Mouse (Mus musculus) E14TG2a.4 (cell line): Measurements from ENCODE around the gene Map3k11.

ENCODE experiments used
- H3K27me3 ChIP-seq: 2 replicates; pipeline ENCODE4 v1.6.1; 2014; ENCODE audit warnings: low read length, control low read depth; ENCODE audit not compliant: insufficient read depth
- H3K36me3 ChIP-seq: 2 replicates; pipeline ENCODE4 v1.6.1; 2014; ENCODE audit warnings: low read length, control low read depth; ENCODE audit not compliant: insufficient read depth
- H3K4me1 ChIP-seq: replicated peaks from 2 replicates; pipeline ENCODE4 v1.6.1; 2014; ENCODE audit warnings: low read depth, low read length, control low read depth
- H3K4me3 ChIP-seq: replicated peaks from 2 replicates; pipeline ENCODE4 v1.5.1; 2014; ENCODE audit warnings: mild to moderate bottlenecking, low read length
- H3K9me3 ChIP-seq: 2 replicates; pipeline ENCODE4 v1.6.1; 2014; ENCODE audit warnings: low read length, control low read depth
- CTCF ChIP-seq: conservative IDR thresholded peaks from 2 replicates; pipeline ENCODE4 v1.5.1; 2014; ENCODE audit warnings: low read length
- NANOG ChIP-seq: IDR thresholded peaks from 2 replicates; pipeline ENCODE4 v1.6.1; 2014; ENCODE audit warnings: borderline replicate concordance, low read length, mixed read lengths
- POU5F1 ChIP-seq: IDR thresholded peaks from 2 replicates; pipeline ENCODE4 v1.6.1; 2014; ENCODE audit warnings: low read length, borderline replicate concordance

Gene Map3k11

GRCm38 (mm10) chr19:5662981-5663913 lies 25.3 kb upstream of the Map3k11 start, which contains the start of gene Sipa1:
Gene Sipa1, minus strand, starts transcription at chr19:5663707.
- TF ChIP-seq CTCF (no peak), POU5F1 (no peak), NANOG (no peak)
- Histone ChIP-seq H3K27me3 (peaks cover 27% of the 10 kb centered on the region), H3K4me3 (peak within 1 kb of the TSS; percentile 78), H3K36me3 (peaks cover 39% of the 10 kb centered on the region), H3K9me3 (no peaks in the 10 kb centered on the region), H3K4me1 (peaks cover 82% of the 10 kb centered on the region)

DNA sequence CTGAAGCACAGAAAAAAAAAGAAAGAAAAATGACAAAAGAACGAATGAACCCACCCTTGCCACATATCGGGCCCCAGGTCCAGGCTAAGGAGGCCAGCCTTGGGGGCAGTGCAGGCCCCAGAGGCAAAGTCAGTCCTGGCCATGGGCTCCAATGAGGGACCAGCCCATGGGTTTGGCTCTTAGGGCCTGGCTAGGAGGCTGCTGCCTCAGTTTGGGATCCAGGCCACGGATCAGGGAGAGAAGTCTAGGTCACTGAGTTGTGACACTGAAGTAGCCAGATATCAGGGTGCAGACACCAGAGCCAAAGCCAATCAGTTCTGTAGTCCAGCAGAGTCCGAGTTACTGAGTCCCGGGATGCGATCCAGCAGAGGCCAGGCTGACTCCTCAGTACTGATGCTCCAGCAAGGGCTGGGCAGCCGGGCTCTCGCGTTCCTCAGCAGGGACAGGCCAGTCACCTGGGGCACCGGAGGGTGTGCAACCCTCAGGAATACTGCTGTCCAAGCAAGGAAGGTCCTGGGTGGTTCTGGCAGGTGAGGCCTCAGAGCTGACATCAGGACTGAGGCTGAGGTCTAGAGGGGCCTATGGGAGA lies 23.8 kb upstream of the Map3k11 start:
- H3K36me3 ChIP-seq, result peaks cover 54% of the 10 kb centered on the region
- H3K4me1 ChIP-seq, result peaks cover 73% of the 10 kb centered on the region
- no peaks in the 10 kb centered on the region for H3K9me3 ChIP-seq
- peaks cover 19% of the 10 kb centered on the region for H3K27me3 ChIP-seq
- TF ChIP-seq NANOG (no peak), POU5F1 (no peak), CTCF (no peak)
- no peak overlapping the region for H3K4me3 ChIP-seq

DNA sequence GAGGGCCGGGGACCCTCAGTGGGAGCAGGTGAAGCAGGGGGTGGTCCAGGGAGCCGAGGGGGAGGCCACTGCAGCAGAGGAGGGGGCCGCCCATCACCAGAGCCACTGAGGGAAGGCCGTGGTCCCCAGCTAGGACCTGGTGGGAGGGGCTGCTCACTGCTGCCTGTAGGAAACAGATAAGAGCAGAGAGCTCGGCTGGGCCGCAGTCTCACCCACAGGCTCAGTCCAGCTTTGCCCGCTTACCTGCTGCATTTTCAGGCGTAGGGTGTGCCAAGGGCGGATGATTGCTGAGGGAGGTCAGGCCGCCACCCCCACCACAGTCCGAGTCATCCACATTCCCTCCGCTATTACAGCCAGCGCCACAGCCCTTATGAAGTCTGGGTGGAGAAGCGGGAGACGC lies 23.1 kb upstream of the Map3k11 start:
- Histone ChIP-seq H3K4me1 (peaks cover 65% of the 10 kb centered on the region), H3K4me3 (peak overlapping the region; percentile 43), H3K9me3 (no peaks in the 10 kb centered on the region), H3K36me3 (peaks cover 59% of the 10 kb centered on the region), H3K27me3 (peaks cover 12% of the 10 kb centered on the region)
- TF ChIP-seq NANOG (no peak), POU5F1 (no peak), CTCF (no peak)

GRCm38 (mm10) chr19:5666386-5666785 lies 22.2 kb upstream of the Map3k11 start:
- Histone ChIP-seq H3K9me3 (no peaks in the 10 kb centered on the region), H3K36me3 (peaks cover 68% of the 10 kb centered on the region), H3K4me3 (peak overlapping the region; percentile 26; the same call in 1 of the 2 replicates), H3K4me1 (peaks cover 56% of the 10 kb centered on the region), H3K27me3 (peaks cover 4% of the 10 kb centered on the region; the same call in 1 of the 2 replicates)
- no peak for TF ChIP-seq NANOG
- TF ChIP-seq POU5F1, result no peak
- no peak for TF ChIP-seq CTCF

DNA sequence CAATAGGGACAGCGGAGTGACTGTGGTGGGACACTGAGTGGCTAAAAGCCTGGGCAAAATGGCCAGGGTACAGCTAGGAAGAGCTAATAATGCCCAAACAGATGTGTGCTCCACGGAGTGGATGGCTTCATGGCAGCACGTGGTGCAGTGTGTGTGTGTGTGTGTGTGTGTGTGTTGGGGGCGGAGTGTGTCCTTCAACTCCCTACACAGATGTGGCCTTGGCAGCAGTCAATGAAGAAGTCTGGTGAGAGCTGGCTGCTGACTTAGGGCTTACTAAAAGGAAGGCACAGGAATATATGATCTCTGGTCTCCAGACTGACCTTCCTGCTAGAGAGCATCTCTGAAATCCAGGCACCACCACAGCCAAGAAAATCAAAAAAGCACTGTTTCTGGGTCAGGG lies 20.2 kb upstream of the Map3k11 start:
- TF ChIP-seq NANOG, result no peak
- TF ChIP-seq POU5F1, result no peak
- TF ChIP-seq CTCF, result no peak
- Histone ChIP-seq H3K27me3 (no peaks in the 10 kb centered on the region), H3K9me3 (no peaks in the 10 kb centered on the region), H3K4me1 (peaks cover 41% of the 10 kb centered on the region), H3K36me3 (peaks cover 88% of the 10 kb centered on the region), H3K4me3 (no peak overlapping the region)

DNA sequence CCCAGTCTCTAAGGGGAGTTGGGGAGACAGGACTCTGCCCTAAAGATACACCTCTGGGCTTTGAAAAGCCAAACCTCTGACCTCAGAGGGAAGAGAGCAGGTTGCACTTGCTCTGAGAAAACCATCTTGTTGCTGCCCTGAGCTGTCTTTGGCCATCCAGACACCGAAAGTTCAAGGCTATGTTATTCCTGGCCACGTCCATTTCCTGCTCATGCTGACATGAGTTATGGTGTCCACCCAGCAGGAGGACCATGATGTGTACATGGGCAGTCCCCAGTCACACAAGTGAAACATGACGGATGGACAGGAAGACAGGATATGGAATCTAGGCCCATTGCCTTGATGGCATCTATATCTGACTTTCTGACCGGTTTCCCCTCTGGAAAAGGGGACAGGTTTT lies 8.1 kb upstream of the Map3k11 start:
- peaks cover 13% of the 10 kb centered on the region for H3K4me1 ChIP-seq
- peaks cover 97% of the 10 kb centered on the region for H3K36me3 ChIP-seq
- H3K9me3 ChIP-seq, result no peaks in the 10 kb centered on the region
- H3K4me3 ChIP-seq, result no peak overlapping the region
- no peak for TF ChIP-seq CTCF
- TF ChIP-seq NANOG, result no peak
- TF ChIP-seq POU5F1, result no peak
- H3K27me3 ChIP-seq, result no peaks in the 10 kb centered on the region

DNA sequence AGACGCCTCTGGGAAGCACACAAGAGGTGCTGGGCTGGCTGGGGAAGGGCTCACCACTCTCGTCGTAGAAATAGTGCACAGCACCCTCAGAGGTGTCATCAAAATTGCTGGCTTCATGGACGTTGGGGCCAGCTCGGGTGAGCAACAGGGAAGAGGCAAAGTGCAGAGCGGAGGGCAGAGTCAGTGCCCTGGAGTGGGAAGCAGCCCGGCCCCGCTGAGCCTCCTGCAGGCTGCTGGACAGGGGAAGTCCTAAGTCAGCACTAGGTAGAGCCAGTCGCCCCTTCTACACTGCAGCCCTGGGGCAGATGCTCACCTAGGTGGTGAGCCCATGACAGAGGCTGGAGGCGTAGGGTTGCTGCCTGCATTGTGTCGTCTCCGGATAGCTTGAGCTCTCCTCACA lies 4.3 kb upstream of the Map3k11 start:
- Histone ChIP-seq H3K4me1 (peaks cover 37% of the 10 kb centered on the region), H3K4me3 (no peak overlapping the region), H3K27me3 (no peaks in the 10 kb centered on the region), H3K9me3 (no peaks in the 10 kb centered on the region), H3K36me3 (peaks cover 82% of the 10 kb centered on the region)
- TF ChIP-seq NANOG (no peak), CTCF (no peak), POU5F1 (no peak)

- Histone ChIP-seq H3K36me3 (peaks cover 75% of the 10 kb centered on the region), H3K4me3 (peak overlapping the region; percentile 67), H3K4me1 (peaks cover 43% of the 10 kb centered on the region), H3K27me3 (no peaks in the 10 kb centered on the region), H3K9me3 (no peaks in the 10 kb centered on the region)
- TF ChIP-seq NANOG (no peak), CTCF (no peak), POU5F1 (no peak)
Measured at GRCm38 (mm10) chr19:5684985-5685384, 3.6 kb upstream of the Map3k11 start.
